Mouse (Mus musculus): Measurements from ENCODE around the gene Trim65.
"Not testable (repeated sequence)": the region's sequence is repeated elsewhere in the genome, so short reads cannot be mapped to it uniquely, and the experiment has no call there.

Trim65 gene

GRCm38 (mm10) chr11:116138468-116139138 lies 7.7 kb upstream of the Trim65 start, which contains the start of gene Mrpl38:
Gene Mrpl38 (minus strand): TSS chr11:116138868.
- DNase-seq (ENCODE audit: low spot score), result peak; percentile 63

- no peak for DNase-seq (ENCODE audit: low spot score)
Measured at GRCm38 (mm10) chr11:116138096-116138467, 7.2 kb upstream of the Trim65 start.

- no peak for DNase-seq (ENCODE audit: low spot score)
Measured at GRCm38 (mm10) chr11:116134171-116134570, 3.2 kb upstream of the Trim65 start.

- DNase-seq (ENCODE audit: low spot score), result no peak
Measured at GRCm38 (mm10) chr11:116133497-116133896, 2.6 kb upstream of the Trim65 start.

DNA sequence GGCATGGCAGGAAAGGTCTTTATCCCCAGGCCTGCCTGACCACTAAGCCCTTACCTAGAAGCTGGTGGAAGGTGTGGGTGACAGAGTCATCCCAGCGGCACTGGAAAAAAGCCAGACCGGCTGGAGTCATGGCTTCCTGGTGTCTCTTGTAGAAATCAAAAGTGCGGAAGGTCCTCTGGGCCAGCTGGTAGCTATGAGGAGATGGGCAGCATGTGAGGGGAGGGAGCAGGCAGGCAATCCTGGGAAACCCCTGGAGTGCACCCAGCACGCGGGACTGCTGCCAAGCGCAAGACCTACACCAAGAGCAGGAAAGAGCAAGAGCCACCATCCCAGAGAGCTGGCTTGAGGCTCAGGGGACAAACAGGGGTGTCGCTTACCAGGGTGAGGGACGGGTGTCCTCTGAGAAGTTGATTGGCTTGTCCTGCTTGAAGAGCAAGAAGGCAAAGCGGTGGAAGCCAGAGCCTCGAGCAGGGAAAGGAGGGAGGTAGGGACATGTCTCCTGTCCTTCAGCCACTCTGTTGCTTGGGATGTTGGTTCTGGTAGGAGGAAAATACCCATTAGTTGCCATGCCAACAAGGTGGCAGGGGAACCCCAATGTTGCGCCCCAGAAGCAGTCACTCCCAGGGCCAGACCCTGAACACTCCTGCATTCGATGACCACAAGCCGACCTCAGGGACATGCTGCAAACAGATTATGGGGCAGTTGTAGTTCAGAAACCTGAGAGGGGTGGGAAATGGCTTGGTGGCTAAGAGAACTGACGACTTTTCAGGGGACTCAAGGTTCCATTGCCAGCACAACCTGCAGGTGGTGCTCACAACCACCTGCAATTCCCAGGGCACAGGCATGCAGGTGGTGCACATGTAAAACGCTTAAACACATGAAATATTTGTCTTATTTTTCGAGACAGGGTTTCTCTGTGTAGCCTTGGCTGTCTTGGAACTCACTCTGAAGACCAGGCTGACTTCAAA lies 1.7 kb upstream of the Trim65 start:
- no peak for DNase-seq (ENCODE audit: low spot score)

DNA sequence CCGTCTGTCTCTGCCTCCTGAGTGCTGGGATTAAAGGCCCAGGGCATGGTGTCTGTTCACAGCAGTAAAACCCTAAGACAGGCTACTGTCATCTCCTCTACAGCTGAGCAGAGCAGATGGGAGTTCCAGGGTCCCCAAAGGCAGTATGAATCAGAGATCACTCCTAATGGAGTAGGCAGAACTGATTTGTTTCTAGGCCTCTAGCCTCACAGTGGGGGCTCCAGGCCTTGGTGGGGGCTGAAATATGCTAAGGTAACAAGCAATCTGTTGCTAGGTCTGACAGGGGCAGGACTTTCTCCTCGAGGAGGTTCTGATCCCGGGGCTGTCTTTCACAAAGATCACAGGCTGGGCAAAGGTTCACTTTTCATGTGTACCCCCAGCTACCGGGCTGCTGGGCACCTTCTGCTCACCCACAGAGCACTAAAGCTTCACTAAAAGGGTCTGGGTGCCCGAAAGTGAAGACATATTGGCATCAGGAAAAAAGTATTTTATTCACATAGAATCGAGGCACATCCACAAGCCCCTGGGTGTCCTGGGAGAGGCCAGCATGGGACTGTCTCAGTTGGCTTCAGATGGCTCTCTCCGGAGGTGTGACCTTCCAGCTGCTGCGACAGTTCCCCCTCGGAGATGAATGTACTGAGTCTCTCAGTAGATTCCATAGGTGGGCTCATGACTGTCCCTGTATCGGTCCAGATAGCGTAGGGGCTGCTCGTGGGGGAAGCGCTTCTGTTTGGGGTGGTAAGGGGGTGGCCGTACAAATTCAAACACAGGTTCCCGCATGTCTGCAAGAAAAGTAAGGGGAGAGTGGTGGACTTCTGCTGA lies 632 bp upstream of the Trim65 start:
- no peak for DNase-seq (ENCODE audit: low spot score)

- no peak for DNase-seq (ENCODE audit: low spot score)
Measured at GRCm38 (mm10) chr11:116129993-116130487, 888 bp downstream of the Trim65 start.

- no peak for DNase-seq (ENCODE audit: low spot score)
Measured at GRCm38 (mm10) chr11:116129091-116129790, 1.7 kb downstream of the Trim65 start.

- no peak for DNase-seq (ENCODE audit: low spot score)
Measured at GRCm38 (mm10) chr11:116127986-116128385, 2.9 kb downstream of the Trim65 start.

- peak; percentile 65 for DNase-seq (ENCODE audit: low spot score)
Measured at GRCm38 (mm10) chr11:116127156-116127980, 3.6 kb downstream of the Trim65 start, which contains the start of gene Trim47. Gene Trim47 (minus strand): TSS chr11:116127210.

- no peak for DNase-seq (ENCODE audit: low spot score)
Measured at GRCm38 (mm10) chr11:116126261-116126660, 4.7 kb downstream of the Trim65 start.

DNA sequence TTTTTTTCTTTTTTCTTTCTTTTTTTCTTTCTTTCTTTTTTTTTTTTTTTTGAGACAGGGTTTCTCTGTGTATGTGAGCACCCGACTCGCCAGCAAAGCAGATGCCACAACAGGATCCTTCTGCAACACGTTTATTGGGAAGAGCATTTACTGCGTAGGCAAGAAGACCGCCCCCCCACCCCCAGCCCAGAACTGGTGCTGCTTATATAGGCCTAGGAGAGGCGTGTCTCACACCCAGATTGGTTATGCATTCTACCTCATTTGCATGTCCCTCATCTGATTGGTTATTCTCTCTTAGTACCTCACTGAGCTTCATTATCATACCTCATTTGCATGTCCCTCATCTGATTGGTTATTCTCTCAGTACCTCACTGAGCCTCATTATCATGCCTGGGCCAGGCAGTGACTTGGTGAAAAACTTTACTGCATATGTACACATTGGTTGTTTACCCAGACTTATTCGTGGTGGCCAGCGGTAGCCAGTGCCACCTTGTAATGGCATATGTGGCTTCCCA lies 9.1 kb downstream of the Trim65 start:
- not testable (repeated sequence) for DNase-seq (ENCODE audit: low spot score)

- DNase-seq (ENCODE audit: low spot score), result no peak
Measured at GRCm38 (mm10) chr11:116117819-116118218, 13.1 kb downstream of the Trim65 start.

DNA sequence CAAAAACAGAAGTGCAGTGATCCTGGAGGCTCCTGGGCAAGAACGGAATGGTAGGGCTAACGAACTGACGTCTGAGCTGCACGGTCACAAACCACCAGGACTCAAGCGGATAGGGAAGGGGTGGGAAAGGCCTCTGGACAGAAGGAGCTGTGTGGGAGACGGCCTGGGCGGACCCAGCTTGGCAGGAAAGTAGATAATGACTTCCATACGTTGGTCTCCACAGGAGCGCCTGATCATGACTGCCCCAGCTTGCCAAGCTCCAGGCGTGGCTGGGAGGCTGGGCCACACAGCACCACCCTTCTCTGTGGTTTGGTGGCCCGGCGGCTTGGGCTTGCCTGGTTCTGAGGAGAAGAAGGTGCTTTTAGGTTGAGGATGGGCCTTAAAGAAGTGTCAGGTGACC lies 13.7 kb downstream of the Trim65 start:
- DNase-seq (ENCODE audit: low spot score), result no peak

DNA sequence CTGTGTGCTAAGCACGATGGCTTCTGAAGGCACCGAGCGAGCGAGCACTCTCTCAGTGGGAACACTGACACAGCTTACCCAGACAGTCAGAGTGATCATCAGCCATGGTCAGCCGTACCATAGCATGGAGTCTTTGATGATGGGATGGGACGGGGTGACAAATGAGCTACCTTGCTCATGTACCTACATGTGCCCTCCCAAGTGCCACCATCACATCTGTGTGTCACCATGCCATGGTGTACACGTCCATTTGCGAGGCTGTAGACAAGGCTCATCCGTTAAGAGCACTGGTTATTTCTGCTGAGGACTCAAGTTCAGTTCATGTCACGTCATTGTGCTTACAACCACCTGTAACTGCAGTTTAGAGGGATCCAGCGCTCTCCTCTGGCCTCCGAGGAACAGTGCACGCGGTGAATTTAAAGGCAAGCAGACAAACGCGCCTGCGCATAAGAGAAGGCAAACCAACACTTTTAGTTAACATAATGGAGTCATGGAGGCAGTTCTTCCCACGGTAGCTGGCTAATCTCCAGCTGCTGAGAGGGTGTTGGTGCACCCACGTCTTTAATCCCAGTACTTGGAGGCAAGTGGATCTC lies 19.2 kb downstream of the Trim65 start:
- DNase-seq (ENCODE audit: low spot score), result no peak

- DNase-seq (ENCODE audit: low spot score), result no peak
Measured at GRCm38 (mm10) chr11:116111067-116111466, 19.9 kb downstream of the Trim65 start.

- DNase-seq (ENCODE audit: low spot score), result no peak
Measured at GRCm38 (mm10) chr11:116110540-116110939, 20.4 kb downstream of the Trim65 start.

GRCm38 (mm10) chr11:116110131-116110530 lies 20.8 kb downstream of the Trim65 start:
- DNase-seq (ENCODE audit: low spot score), result no peak

- DNase-seq (ENCODE audit: low spot score), result no peak
Measured at GRCm38 (mm10) chr11:116109441-116110081, 21.4 kb downstream of the Trim65 start.

Measured in urinary bladder, postnatal 10 days (tissue).